Mouse (Mus musculus) hematopoietic stem cell, adult 5-6 weeks (primary cell): ENCODE data around the gene Sel1l. TPM values are rescaled to one million over a fixed set of nuclear protein-coding genes. Genes with fewer than 3 reads are reported as not detected.
A peak's percentile ranks its signal among the peaks of the same experiment; 100 is the strongest.

ENCODE experiments used
- ATAC-seq, 2 experiments: fragments of 125-278 bp in 1 of 2; replicated peaks in 1 of 2; 2 replicates each; pipeline ENCODE4 v1.8.0; 2016 to 2017; ENCODE audit warnings: inconsistent platforms in 2 of 2, mild to moderate bottlenecking in 2 of 2, moderate number of reproducible peaks in 2 of 2, low read depth in 1 of 2, moderate TSS enrichment in 1 of 2; ENCODE audit not compliant: low FRiP score in 2 of 2, poor library complexity in 2 of 2, severe bottlenecking in 2 of 2, insufficient read depth in 1 of 2, low TSS enrichment in 1 of 2
- total RNA-seq: library from RNA; stranded (forward); fragments of 172-1452, 232-1000 nt; gene quantifications from 2 replicates; pipeline ENCODE4 v1.2.3, GENCODE M21; 2017

The Sel1l gene
- 67.0 and 98.3 TPM in 2 replicates for total RNA-seq

- peak; percentile 99 for ATAC-seq
These were observed at the start of gene Sel1l for GRCm38 (mm10) chr12:91849045-91849467. Gene Sel1l (minus strand): TSS chr12:91849157.

GRCm38 (mm10) chr12:91892622-91893560 lies 43.9 kb upstream of the Sel1l start:
- ATAC-seq, result no peak

GRCm38 (mm10) chr12:91880431-91880830 lies 31.5 kb upstream of the Sel1l start:
- ATAC-seq, result no peak

GRCm38 (mm10) chr12:91878912-91879250 lies 29.9 kb upstream of the Sel1l start:
- ATAC-seq, result no peak

- ATAC-seq, result 0 out of 4 replicates have a peak, but pooled peaks of 1 of the 2 experiments have one; percentile 17
These were observed 29.3 kb upstream of the Sel1l start for GRCm38 (mm10) chr12:91878056-91878911.

- peak; percentile 80; a peak in 3 of 4 replicates for ATAC-seq
These were observed 28.7 kb upstream of the Sel1l start for GRCm38 (mm10) chr12:91877646-91878045.

- ATAC-seq, result no peak
These were observed 21.7 kb upstream of the Sel1l start for GRCm38 (mm10) chr12:91870671-91871070.

- no peak for ATAC-seq
These were observed 20.4 kb upstream of the Sel1l start for GRCm38 (mm10) chr12:91869352-91869751.

- ATAC-seq, result no peak
These were observed 5.4 kb upstream of the Sel1l start for GRCm38 (mm10) chr12:91854330-91854729.

- ATAC-seq, result 0 out of 4 replicates have a peak, but pooled peaks of 1 of the 2 experiments have one; percentile 0
These were observed 438 bp downstream of the Sel1l start for GRCm38 (mm10) chr12:91848394-91849044.

GRCm38 (mm10) chr12:91846038-91846437 lies 2.9 kb downstream of the Sel1l start:
- ATAC-seq, result no peak

GRCm38 (mm10) chr12:91845393-91845792 lies 3.6 kb downstream of the Sel1l start:
- no peak for ATAC-seq

GRCm38 (mm10) chr12:91844542-91844941 lies 4.4 kb downstream of the Sel1l start:
- ATAC-seq, result no peak

GRCm38 (mm10) chr12:91843888-91844287 lies 5.1 kb downstream of the Sel1l start:
- ATAC-seq, result no peak

- no peak for ATAC-seq
These were observed 7.2 kb downstream of the Sel1l start for GRCm38 (mm10) chr12:91841714-91842113.

GRCm38 (mm10) chr12:91838261-91838660 lies 10.7 kb downstream of the Sel1l start:
- ATAC-seq, result no peak

- ATAC-seq, result no peak
These were observed 11.4 kb downstream of the Sel1l start for GRCm38 (mm10) chr12:91837401-91838065.
